Mouse (Mus musculus): ENCODE measurements around the gene Nfib. TPM values are rescaled to one million over a fixed set of nuclear protein-coding genes. Genes with fewer than 3 reads are reported as not detected.

Gene Nfib
- polyA plus RNA-seq, 1 experiment: 7.7 TPM

GRCm38 (mm10) chr4:82506081-82506730, 199.3 kb downstream of the Nfib start:
- TF ChIP-seq TCF3 (IDR thresholded peaks at IDR 0.05; ENCODE audit: insufficient read length, low read depth) (no peak), MYOG (IDR thresholded peaks at IDR 0.05; ENCODE audit: control insufficient read depth in 1 of 3, insufficient read depth in 1 of 3, insufficient read length in 2 of 3, low read depth in 2 of 3) (peak in 1 of 3 experiments; percentile 2), E2F4 (IDR thresholded peaks at IDR 0.05; ENCODE audit: insufficient read depth) (peak; percentile 20), MYOD1 (IDR thresholded peaks at IDR 0.05; ENCODE audit: control insufficient read depth in 1 of 3, insufficient read length in 2 of 3, low read depth in 2 of 3) (no peak), SRF (IDR thresholded peaks at IDR 0.05; ENCODE audit: control insufficient read depth, insufficient read length, low read depth) (no peak), POLR2A (IDR thresholded peaks at IDR 0.05; ENCODE audit: insufficient read length, low read depth) (peak; percentile 59), POLR2AphosphoS2 (IDR thresholded peaks at IDR 0.05; ENCODE audit: insufficient read length, low read depth) (peak; percentile 62)
- peak overlapping the region; percentile 95 for H3K4me3 ChIP-seq
- no peaks in the 10 kb centered on the region for H3K27me3 ChIP-seq (ENCODE audit: control insufficient read depth, insufficient read depth, insufficient read length)
- H3K4me2 ChIP-seq (ENCODE audit: low read depth): peak overlapping the region; percentile 89
- H3K36me3 ChIP-seq (ENCODE audit: control insufficient read depth, insufficient read depth): no peaks in the 10 kb centered on the region
- H3ac ChIP-seq (ENCODE audit: control insufficient read depth, insufficient read length): peak overlapping the region; percentile 50
- peaks cover 35% of the 10 kb centered on the region for H3K79me2 ChIP-seq (ENCODE audit: control insufficient read depth, insufficient read depth)

DNA sequence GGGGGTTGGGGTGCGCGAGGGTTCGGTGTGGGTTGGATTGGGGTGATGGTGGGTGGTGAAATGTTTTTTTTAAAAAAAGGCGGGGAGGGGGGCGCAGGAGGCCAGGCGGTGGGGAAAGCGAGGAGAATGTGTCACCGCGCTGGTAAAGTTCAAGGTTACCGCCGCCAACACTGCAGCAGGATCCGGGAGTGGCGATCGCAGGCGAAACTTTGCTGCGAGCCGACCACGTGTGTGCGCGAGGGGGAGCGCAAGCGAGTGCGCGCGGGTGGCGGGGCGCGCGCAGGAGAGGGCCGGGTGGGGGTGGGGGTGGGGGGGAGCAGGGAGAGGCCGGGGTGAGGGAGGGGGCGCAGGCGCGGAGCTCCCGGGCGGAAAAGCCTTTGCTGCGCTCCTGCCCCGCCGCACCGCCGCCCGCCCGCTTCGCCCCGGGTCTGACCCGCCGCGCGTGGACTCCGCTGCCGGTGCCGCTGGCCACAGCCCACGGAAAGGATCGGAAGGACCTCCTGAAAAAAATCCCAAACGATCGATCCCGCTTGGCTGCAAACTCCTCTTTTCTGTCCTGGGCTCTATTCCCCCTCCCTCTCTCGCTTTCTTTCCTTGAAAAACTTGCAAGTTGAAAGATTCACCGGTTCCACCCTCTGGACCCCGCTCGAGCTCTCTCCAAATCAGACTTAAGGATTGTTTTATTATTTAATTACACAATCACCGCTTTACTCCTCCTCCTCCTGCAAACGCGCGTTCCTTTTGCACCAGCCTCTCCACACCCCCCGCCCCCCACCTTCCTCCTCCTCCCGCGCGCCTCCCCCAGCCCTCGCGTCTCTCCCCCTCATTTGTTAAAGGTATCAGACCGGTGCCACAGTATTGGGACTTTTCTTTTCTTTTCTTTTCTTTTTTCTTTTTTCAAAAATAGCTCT, 200.2 kb downstream of the Nfib start:
- H3K36me3 ChIP-seq (ENCODE audit: control insufficient read depth, insufficient read depth): no peaks in the 10 kb centered on the region
- H3K4me3 ChIP-seq: peak overlapping the region; percentile 95
- peak overlapping the region; percentile 50 for H3ac ChIP-seq (ENCODE audit: control insufficient read depth, insufficient read length)
- peaks cover 43% of the 10 kb centered on the region for H3K79me2 ChIP-seq (ENCODE audit: control insufficient read depth, insufficient read depth)
- H3K4me2 ChIP-seq (ENCODE audit: low read depth): peak overlapping the region; percentile 89
- H3K27me3 ChIP-seq (ENCODE audit: control insufficient read depth, insufficient read depth, insufficient read length): no peaks in the 10 kb centered on the region
- no peak for TF ChIP-seq REST (IDR thresholded peaks at IDR 0.05; ENCODE audit: insufficient read depth, insufficient read length)
- TF ChIP-seq MYOG (IDR thresholded peaks at IDR 0.05; ENCODE audit: control insufficient read depth in 1 of 3, insufficient read depth in 1 of 3, insufficient read length in 2 of 3, low read depth in 2 of 3): no peak
- TF ChIP-seq E2F4 (IDR thresholded peaks at IDR 0.05; ENCODE audit: insufficient read depth): peak; percentile 23
- no peak for TF ChIP-seq TCF3 (IDR thresholded peaks at IDR 0.05; ENCODE audit: insufficient read length, low read depth)
- no peak for TF ChIP-seq TCF12 (IDR thresholded peaks at IDR 0.05; ENCODE audit: insufficient read depth, poor library complexity, severe bottlenecking)
- peak; percentile 75 for TF ChIP-seq POLR2AphosphoS2 (IDR thresholded peaks at IDR 0.05; ENCODE audit: insufficient read length, low read depth)
- no peak for TF ChIP-seq MYOD1 (IDR thresholded peaks at IDR 0.05; ENCODE audit: control insufficient read depth in 1 of 3, insufficient read length in 2 of 3, low read depth in 2 of 3)
- peak; percentile 84 for TF ChIP-seq POLR2A (IDR thresholded peaks at IDR 0.05; ENCODE audit: insufficient read length, low read depth)
- TF ChIP-seq CEBPB (IDR thresholded peaks at IDR 0.05; ENCODE audit: insufficient read depth, poor library complexity, severe bottlenecking): peak; percentile 51
- no peak for TF ChIP-seq MAX (IDR thresholded peaks at IDR 0.05; ENCODE audit: low read depth)
- TF ChIP-seq SRF (IDR thresholded peaks at IDR 0.05; ENCODE audit: control insufficient read depth, insufficient read length, low read depth): no peak
- peak; percentile 25 for TF ChIP-seq USF1 (IDR thresholded peaks at IDR 0.05; ENCODE audit: low read depth)

DNA sequence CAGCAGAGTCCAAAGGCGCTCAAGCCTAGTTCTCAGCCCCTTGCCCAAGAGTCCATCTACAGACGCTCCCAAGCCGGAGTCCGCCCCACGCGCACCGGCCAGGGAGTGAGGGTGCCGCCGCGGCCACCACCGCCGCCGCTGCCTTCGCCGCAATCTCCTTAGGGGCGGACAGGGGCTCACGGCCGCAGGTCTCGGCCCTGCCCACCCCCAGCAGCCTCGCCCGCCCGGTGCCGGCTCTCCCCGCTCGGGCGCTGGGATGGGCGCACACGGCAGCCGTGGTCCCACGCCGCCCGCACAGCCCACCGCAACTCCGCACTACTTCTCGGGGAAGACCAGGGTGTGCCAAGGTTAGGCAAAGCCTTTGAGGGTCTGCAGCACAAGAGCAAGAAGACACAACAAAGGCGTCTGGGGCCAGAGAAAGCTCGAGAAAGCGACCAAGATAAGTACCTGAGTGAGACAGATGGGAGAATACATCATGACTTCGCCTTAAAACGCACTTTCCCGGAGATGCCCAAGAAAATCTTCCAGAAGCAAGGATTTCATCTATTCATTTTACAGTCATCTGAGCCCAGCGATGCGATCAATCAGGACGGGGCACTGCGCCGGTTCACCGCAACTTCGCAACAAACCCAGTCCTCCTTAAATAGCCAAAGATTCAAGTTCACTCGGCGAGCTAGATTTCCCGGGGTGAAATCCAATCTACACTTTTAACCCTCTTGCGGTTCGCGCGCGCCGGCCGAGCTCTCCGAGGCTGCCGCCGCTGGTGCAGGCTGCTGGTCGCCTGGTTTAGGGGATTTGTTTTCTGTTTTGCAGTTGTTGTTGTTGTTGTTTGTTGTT, 201.0 kb downstream of the Nfib start:
- Histone ChIP-seq H3K36me3 (ENCODE audit: control insufficient read depth, insufficient read depth) (no peaks in the 10 kb centered on the region), H3K27me3 (ENCODE audit: control insufficient read depth, insufficient read depth, insufficient read length) (no peaks in the 10 kb centered on the region), H3K4me2 (ENCODE audit: low read depth) (peak overlapping the region; percentile 77), H3K4me3 (peak overlapping the region; percentile 95), H3K79me2 (ENCODE audit: control insufficient read depth, insufficient read depth) (peaks cover 52% of the 10 kb centered on the region), H3ac (ENCODE audit: control insufficient read depth, insufficient read length) (peak overlapping the region; percentile 50)
- TF ChIP-seq POLR2AphosphoS2 (IDR thresholded peaks at IDR 0.05; ENCODE audit: insufficient read length, low read depth) (no peak), MYOD1 (IDR thresholded peaks at IDR 0.05; ENCODE audit: control insufficient read depth in 1 of 3, insufficient read length in 2 of 3, low read depth in 2 of 3) (peak in 1 of 3 experiments; percentile 3), E2F4 (IDR thresholded peaks at IDR 0.05; ENCODE audit: insufficient read depth) (no peak), TCF12 (IDR thresholded peaks at IDR 0.05; ENCODE audit: insufficient read depth, poor library complexity, severe bottlenecking) (no peak), REST (IDR thresholded peaks at IDR 0.05; ENCODE audit: insufficient read depth, insufficient read length) (no peak), USF1 (IDR thresholded peaks at IDR 0.05; ENCODE audit: low read depth) (no peak), POLR2A (IDR thresholded peaks at IDR 0.05; ENCODE audit: insufficient read length, low read depth) (peak; percentile 38), MAX (IDR thresholded peaks at IDR 0.05; ENCODE audit: low read depth) (no peak), CEBPB (IDR thresholded peaks at IDR 0.05; ENCODE audit: insufficient read depth, poor library complexity, severe bottlenecking) (no peak), MYOG (IDR thresholded peaks at IDR 0.05; ENCODE audit: control insufficient read depth in 1 of 3, insufficient read depth in 1 of 3, insufficient read length in 2 of 3, low read depth in 2 of 3) (no peak), SRF (IDR thresholded peaks at IDR 0.05; ENCODE audit: control insufficient read depth, insufficient read length, low read depth) (no peak), TCF3 (IDR thresholded peaks at IDR 0.05; ENCODE audit: insufficient read length, low read depth) (no peak)

GRCm38 (mm10) chr4:82504015-82504283, 201.6 kb downstream of the Nfib start:
- Histone ChIP-seq H3K36me3 (ENCODE audit: control insufficient read depth, insufficient read depth) (no peaks in the 10 kb centered on the region), H3K4me2 (ENCODE audit: low read depth) (peak overlapping the region; percentile 77), H3K27me3 (ENCODE audit: control insufficient read depth, insufficient read depth, insufficient read length) (no peaks in the 10 kb centered on the region), H3K4me3 (peak overlapping the region; percentile 95), H3K79me2 (ENCODE audit: control insufficient read depth, insufficient read depth) (peaks cover 58% of the 10 kb centered on the region), H3ac (ENCODE audit: control insufficient read depth, insufficient read length) (peak overlapping the region; percentile 50)
- TF ChIP-seq POLR2AphosphoS2 (IDR thresholded peaks at IDR 0.05; ENCODE audit: insufficient read length, low read depth): no peak
- no peak for TF ChIP-seq SRF (IDR thresholded peaks at IDR 0.05; ENCODE audit: control insufficient read depth, insufficient read length, low read depth)
- TF ChIP-seq REST (IDR thresholded peaks at IDR 0.05; ENCODE audit: insufficient read depth, insufficient read length): no peak
- TF ChIP-seq TCF3 (IDR thresholded peaks at IDR 0.05; ENCODE audit: insufficient read length, low read depth): no peak
- TF ChIP-seq POLR2A (IDR thresholded peaks at IDR 0.05; ENCODE audit: insufficient read length, low read depth): no peak
- TF ChIP-seq MYOD1 (IDR thresholded peaks at IDR 0.05; ENCODE audit: control insufficient read depth in 1 of 3, insufficient read length in 2 of 3, low read depth in 2 of 3): no peak
- no peak for TF ChIP-seq TCF12 (IDR thresholded peaks at IDR 0.05; ENCODE audit: insufficient read depth, poor library complexity, severe bottlenecking)
- no peak for TF ChIP-seq MYOG (IDR thresholded peaks at IDR 0.05; ENCODE audit: control insufficient read depth in 1 of 3, insufficient read depth in 1 of 3, insufficient read length in 2 of 3, low read depth in 2 of 3)
- no peak for TF ChIP-seq MAX (IDR thresholded peaks at IDR 0.05; ENCODE audit: low read depth)
- TF ChIP-seq CEBPB (IDR thresholded peaks at IDR 0.05; ENCODE audit: insufficient read depth, poor library complexity, severe bottlenecking): no peak
- no peak for TF ChIP-seq USF1 (IDR thresholded peaks at IDR 0.05; ENCODE audit: low read depth)
- no peak for TF ChIP-seq E2F4 (IDR thresholded peaks at IDR 0.05; ENCODE audit: insufficient read depth)

Data from myocyte (in vitro differentiated cells).